Mouse (Mus musculus): Measurements from ENCODE around the gene Olfr1312.
"Not testable (repeated sequence)": the region's sequence is repeated elsewhere in the genome, so short reads cannot be mapped to it uniquely, and the experiment has no call there.

Gene Olfr1312

GRCm38 (mm10) chr2:112050138-112050537 is at the start of gene Olfr1312:
Gene Olfr1312, minus strand, starts transcription at chr2:112050238.
- no peak for DNase-seq (ENCODE audit: low spot score)

GRCm38 (mm10) chr2:112096681-112097080 is 46.6 kb upstream of the Olfr1312 start, which contains the start of gene Olfr1314:
Gene Olfr1314, minus strand, starts transcription at chr2:112096781.
- no peak for DNase-seq (ENCODE audit: low spot score)

GRCm38 (mm10) chr2:112077743-112078142 is 27.7 kb upstream of the Olfr1312 start, which contains the start of gene Olfr1313:
Gene Olfr1313, minus strand, starts transcription at chr2:112077843.
- no peak for DNase-seq (ENCODE audit: low spot score)

GRCm38 (mm10) chr2:112026971-112027370 is 23.1 kb downstream of the Olfr1312 start:
- not testable (repeated sequence) for DNase-seq (ENCODE audit: low spot score)

DNA sequence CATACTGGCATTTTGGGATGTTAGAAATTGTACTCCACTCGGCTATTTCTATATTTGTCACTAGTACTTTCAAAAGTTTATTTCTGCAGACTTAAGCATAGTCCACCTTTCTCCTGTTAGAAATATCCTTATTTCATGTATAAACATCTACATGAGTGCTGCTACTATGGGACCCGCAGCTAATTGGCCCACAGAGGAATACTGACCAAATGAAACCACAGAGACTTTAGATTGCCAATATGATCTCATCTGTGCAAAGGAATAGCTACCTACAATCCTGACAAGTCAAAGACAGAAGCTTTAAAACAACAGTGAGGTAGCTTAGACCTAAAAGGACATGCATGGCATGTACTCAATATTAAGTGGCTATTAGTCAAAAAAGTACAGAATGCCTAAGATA is 25.7 kb downstream of the Olfr1312 start, which contains the start of gene Olfr1311:
Olfr1311 (minus strand) TSS at position 101 of the 400 bp plus-strand sequence.
- no peak for DNase-seq (ENCODE audit: low spot score)

- no peak for DNase-seq (ENCODE audit: low spot score)
These were observed 35.1 kb downstream of the Olfr1312 start for GRCm38 (mm10) chr2:112014900-112015299.

DNA sequence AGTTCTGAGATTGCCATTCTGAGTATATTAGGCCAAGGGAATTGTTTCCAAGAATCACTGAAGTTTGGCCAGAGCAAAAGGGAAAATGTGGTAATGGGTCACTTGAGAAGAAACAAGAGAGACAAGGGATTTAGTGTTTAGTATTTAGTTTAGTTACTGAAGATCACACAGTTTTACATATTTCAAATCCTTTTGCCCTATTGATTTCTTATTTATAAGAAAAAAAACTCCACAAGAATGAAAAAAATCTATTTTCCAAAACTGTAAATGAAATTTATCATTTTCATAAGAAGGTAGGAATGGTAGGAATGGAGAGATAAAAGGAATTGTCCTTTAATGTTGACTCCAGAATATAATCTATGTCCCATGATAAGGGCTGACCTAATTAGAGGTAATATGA is 37.4 kb downstream of the Olfr1312 start, which contains the start of gene Olfr1310:
Olfr1310 (minus strand) TSS at position 101 of the 400 bp plus-strand sequence.
- DNase-seq (ENCODE audit: low spot score) = no peak

DNA sequence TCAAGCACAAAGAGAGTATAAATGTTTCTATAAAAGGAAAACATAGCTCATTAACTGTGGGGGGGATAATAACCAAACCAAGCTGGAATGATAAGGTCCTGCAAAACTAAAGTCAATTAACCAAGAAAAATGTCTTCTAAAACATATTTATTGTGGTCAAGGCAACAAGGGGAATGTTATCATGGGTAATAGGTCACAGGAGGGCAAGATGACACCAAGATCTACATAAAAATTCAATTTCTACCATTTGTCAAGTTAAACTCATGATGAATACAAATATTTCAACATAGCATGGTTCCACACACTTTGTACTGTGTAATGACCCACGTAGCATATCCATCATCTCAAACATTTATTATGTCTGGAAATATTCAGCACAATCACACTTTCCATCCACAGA is 59.9 kb downstream of the Olfr1312 start, which contains the start of gene Olfr1309:
Olfr1309 (minus strand) TSS at position 101 of the 400 bp plus-strand sequence.
- no peak for DNase-seq (ENCODE audit: low spot score)
